Mouse (Mus musculus) brown adipose tissue, adult 24 weeks (tissue): ENCODE measurements at regions not wholly inside any gene's neighbourhood (a gene's known extent, or its start where the extent isn't known, plus 50 kb on each side); places are given as distances from the start of the nearest gene placed in this dataset.

ENCODE experiments used
- H3K27ac ChIP-seq: fragments of 200-500 bp; replicated peaks from 2 replicates; pipeline ENCODE4 v1.5.1; 2012; ENCODE audit warnings: low read depth, mild to moderate bottlenecking, low read length
- H3K4me1 ChIP-seq: fragments of 200-500 bp; 2 replicates; pipeline ENCODE4 v1.6.1; 2012; ENCODE audit warnings: low read length, mixed read lengths; ENCODE audit not compliant: control insufficient read depth, insufficient read depth, insufficient read length
- H3K4me3 ChIP-seq: fragments of 200-500 bp; 2 replicates; pipeline ENCODE4 v1.5.1; 2012; ENCODE audit warnings: low read depth, mild to moderate bottlenecking, low read length, moderate library complexity; ENCODE audit not compliant: insufficient read depth

DNA sequence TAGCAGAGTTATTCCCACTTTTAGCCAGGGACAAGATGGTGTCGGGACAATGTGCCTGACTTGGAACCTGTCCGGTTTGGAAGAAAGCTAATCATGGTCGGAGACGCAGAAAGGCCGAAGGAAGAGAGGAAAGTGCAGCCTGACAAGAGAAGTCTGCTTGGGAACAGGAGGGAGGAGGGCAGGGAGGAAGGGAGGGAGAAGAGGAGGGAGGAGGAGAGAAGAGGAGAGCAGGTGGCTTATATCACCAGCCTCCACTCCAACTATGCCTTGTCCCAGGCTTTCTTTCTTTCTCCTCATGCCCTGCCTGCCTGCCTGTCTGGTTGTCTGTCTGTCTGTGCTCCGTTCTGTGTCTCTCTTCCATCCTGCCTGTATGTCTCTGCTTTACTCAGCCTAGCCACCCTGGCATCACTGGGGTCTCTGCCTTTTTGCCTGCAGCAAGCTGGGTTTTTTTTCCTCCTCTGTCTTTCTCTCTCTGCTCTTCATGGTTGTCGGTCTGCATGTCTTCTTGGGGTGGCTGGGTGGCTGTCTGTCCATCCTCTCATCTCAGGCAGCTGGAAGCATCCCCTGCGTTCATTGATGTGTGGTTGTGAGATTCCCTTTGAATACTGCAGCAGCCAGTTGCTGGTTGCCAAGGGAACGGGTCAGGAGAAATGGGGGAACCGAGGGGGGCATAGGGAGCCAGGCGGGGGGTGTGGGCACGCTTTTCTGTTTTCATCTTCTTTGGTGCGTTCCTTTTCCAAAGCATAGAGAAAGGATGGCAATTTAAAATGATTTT, 133.2 kb downstream of the Tpra1 start:
- Histone ChIP-seq H3K4me3 (no peak overlapping the region), H3K27ac (no peak overlapping the region), H3K4me1 (no peaks in the 10 kb centered on the region)

DNA sequence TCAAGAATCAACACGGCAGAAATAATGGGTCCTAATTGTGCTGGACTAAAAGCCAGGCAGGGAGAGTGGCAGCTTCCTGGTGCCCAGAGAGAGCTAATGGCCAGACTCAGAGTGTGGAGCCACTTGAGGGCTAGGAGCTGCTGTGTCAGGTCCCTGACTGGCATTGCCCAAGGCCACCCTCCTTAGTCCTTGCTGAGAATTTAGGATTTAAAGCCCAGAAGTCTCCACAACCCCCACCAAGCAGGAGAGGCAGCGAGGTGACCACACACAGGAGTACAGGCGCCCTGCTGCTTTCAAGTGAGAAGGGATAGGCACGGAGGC, 133.7 kb downstream of the Tpra1 start:
- Histone ChIP-seq H3K4me1 (no peaks in the 10 kb centered on the region), H3K4me3 (no peak overlapping the region), H3K27ac (no peak overlapping the region)

DNA sequence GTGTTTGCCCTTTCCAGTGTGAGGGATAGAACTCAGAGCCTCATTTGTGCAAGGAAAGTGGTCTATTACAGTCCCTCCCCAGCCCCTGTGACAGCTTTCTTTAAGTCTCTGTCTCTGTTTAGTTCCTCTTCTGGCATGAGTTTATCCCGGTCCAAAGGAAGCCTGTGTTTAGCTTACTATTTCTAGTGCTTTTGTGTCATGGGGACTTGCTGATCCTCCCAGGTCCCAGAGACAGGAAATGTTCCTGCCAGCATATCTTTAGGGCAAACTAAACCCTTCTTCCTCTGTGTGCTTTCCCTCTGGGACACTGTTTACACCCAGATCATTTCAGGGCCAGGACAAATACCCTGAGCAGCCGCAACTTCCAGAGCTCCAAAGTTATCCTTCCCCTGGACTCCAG, 135.3 kb downstream of the Tpra1 start:
- no peaks in the 10 kb centered on the region for H3K4me1 ChIP-seq
- H3K4me3 ChIP-seq = no peak overlapping the region
- H3K27ac ChIP-seq = no peak overlapping the region

DNA sequence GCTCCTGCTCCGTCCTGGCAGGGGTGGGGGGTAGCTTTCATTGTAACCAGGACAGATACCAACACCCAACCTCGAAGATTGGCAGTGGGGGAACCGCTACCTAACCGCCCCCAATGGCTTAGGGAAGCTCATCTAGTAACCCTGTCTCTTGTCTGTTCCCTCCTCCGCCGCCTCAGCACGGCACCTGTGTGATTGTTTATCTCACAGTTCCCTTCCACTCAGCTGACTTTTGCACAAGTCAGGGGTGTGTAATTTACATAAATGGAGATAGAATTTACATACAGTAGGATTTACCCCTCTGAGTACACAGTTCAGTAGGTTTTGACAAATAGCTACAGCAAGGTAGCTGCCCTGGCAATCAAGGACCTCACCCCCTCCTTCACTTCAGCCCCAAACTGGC, 135.8 kb downstream of the Tpra1 start:
- Histone ChIP-seq H3K4me1 (no peaks in the 10 kb centered on the region), H3K27ac (no peak overlapping the region), H3K4me3 (no peak overlapping the region)

DNA sequence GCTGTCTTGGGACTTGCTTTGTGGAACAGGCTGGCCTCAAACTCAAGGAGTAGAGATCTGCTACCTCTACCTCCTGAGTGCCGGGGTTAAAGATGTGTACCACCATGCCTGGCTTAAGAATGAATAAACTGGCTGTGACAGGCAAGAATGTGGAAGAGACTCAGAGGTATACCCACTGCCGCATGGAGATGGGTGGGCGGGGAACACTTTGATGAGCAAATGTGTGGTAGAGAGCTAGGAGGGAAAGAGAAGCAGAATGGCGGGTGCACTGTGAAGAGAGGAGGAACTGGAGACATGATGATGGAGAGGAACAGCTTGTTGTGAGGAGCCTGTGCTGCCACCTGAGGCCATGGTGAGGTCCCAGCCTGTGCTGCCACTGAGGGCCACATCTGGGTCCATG, 138.9 kb downstream of the Tpra1 start:
- Histone ChIP-seq H3K4me3 (no peak overlapping the region), H3K27ac (no peak overlapping the region), H3K4me1 (no peaks in the 10 kb centered on the region; the same call in 1 of the 2 replicates)

DNA sequence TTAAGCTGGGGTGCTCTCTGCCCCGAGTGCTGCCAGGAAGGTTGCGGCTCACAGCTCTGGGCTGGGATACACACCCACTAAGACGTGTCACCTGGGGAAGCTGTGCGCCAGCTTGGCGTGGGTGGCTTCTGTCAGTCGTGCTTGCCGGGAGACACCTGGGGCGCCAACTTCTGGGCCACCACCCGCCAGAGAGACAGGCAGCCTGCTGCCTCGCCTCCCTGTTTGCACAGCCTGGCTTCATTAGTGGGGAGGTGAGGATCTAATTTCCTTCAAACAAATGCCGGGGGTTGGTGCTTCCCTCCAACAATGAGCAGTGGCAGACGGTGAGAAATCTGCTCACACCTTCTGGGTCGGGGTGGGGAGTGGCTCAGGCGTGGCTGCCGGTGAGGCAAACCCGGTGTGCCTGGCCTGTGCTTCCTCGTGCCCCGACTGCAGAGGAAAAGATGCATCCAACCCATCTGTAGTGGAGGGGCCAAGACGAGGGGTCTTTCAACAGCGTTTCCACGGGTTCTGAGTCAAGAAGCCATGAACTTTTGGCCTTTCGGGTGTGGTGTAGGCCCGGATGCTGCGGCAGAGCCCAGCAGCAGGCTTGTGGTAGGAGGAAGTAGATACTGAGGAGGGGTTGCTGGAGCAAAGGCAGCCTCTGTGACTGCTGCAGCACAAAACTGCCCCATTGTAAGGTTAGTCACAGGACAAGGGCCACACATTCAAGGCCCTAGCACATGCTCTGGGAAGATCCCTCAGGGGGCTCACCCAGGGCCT, 140.6 kb downstream of the Tpra1 start:
- H3K4me1 ChIP-seq = no peaks in the 10 kb centered on the region; the same call in 1 of the 2 replicates
- no peak overlapping the region for H3K27ac ChIP-seq
- no peak overlapping the region for H3K4me3 ChIP-seq

DNA sequence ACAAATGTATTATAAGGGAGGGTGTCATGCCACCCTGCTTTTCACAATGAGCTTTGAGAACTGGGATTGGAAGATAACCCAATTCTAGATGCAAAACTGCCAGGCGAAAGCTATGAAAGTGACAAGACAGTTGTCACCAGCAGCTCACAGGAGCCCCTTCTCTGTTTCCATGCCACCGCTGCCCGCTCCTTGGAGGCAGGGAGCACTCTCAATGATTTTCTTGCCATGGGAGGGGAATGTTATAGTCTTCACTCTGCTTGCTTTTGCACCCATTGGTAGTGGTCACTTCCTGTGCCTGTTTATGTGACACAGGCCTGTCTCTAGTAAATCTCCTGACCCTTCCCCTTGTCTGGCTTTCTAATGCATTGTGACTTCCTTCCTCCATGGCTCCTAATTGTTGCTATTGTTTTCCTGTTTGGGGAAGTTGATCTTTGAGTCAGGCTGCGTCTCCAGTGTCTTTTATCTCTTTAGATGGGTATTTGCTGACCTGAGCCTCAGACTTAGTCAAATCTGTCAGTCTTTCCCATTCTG, 143.4 kb downstream of the Tpra1 start:
- Histone ChIP-seq H3K4me3 (no peak overlapping the region), H3K27ac (no peak overlapping the region), H3K4me1 (no peaks in the 10 kb centered on the region; the same call in 1 of the 2 replicates)

DNA sequence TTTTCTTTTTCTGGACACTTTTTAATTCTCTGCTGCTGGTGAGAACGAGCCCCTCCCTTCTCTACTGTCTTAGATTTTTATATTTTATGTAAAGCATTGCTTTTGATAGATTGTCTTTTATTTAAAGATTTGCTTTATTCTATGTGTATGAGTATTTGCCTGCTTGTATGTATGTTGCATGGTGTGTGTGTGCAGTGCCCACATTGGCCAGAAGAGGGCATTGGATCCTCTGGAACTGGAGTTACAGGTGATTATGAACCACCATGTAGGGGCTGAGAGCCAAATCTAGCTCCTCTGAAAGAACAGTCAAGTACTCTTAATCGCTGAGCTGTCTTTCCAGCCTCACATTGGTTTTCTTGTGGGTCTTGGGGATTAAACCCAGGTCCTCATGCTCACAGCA, 144.4 kb downstream of the Tpra1 start:
- H3K4me3 ChIP-seq = no peak overlapping the region
- no peak overlapping the region for H3K27ac ChIP-seq
- H3K4me1 ChIP-seq = no peaks in the 10 kb centered on the region; the same call in 1 of the 2 replicates

DNA sequence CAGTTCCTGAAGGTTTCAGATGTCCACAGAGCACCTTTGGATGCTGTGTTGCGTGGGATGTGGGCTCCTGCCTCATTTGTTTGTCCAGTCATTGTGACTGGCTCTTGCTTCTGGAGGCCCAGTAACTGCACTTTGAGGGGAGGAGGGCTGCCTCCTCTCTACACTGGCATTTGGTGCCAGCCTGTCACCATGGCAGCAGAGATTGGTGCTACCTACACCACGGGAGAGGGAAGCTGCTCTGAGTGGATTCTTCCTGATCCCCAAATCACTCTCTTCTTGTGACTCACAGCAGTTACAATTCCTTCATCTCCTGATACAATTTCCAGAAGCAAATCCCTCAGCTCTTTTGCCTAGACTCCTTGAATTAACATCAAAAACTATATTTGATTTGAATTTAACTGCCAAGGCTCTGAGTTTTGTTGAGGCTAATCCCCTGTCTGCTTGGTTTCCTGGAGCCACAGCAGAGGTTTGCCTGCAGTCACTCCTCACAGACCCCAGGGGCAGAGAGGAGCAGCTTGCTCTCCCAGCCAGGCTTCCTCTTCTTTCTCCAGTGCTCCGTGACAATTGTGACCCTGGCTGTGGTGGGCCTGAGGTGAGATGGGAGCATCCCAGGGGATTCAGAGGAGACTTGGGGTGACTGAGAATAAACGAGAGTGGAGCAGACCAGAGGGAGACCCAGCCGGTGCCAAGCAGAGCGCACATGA, 145.7 kb downstream of the Tpra1 start:
- no peaks in the 10 kb centered on the region; the same call in 1 of the 2 replicates for H3K4me1 ChIP-seq

DNA sequence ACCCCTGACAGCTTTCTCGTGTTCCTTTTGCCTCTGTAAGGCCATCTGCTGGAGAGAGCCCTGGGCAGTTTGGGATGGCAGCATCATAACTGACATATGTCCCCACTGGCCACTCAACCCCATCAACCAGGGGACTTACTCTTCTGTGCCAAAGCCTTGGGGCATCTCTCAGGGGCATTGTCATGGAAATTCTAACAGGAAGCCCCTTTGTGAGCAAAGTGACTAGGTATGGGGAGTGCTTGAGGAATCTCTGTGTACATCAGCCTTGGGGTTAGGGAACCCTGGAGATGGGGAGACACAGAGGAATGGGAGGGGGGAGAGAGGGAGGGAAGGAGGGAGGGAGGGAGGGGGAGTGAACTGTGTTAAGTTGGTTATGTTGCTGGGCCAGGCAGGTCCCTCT, 147.2 kb downstream of the Tpra1 start:
- no peak overlapping the region for H3K4me3 ChIP-seq
- no peak overlapping the region for H3K27ac ChIP-seq
- H3K4me1 ChIP-seq = no peaks in the 10 kb centered on the region; the same call in 1 of the 2 replicates

More for the DNA sequence above, 145.7 kb downstream of the Tpra1 start:
- Histone ChIP-seq H3K27ac (no peak overlapping the region), H3K4me3 (no peak overlapping the region)

DNA sequence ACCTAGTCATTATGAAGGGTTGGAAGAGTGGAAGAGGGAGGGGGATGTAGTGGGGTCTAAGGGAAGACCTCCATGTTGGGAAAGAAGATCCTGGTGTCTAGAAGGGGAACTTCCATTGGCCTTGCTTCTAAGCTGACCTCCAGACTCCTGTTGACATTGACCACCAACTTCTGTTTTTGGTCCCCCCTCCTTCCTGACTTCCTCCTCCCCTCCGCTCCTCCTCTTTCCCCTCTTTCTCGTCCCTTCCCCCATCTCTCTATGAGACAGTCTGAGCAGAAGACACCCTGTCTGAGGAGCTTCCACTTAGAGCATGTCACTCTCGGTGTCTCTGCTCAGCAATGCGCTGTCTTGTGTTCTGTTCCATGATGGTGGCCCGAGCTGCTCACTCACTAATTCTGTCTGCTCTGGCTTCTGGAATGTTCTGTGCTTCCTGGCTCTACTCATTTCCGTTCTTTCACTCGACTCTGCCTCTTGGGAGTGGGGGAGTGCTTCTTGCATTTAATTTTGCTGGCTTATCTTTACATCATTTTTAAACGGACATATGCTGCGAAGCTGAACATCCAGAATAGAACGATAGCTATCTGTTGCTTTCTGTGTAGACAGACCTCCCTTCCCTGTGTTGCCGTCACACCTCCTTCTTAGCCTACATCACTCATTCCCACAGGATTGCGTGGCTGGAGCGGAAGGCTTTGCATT, 148.7 kb downstream of the Tpra1 start:
- H3K27ac ChIP-seq = no peak overlapping the region

DNA sequence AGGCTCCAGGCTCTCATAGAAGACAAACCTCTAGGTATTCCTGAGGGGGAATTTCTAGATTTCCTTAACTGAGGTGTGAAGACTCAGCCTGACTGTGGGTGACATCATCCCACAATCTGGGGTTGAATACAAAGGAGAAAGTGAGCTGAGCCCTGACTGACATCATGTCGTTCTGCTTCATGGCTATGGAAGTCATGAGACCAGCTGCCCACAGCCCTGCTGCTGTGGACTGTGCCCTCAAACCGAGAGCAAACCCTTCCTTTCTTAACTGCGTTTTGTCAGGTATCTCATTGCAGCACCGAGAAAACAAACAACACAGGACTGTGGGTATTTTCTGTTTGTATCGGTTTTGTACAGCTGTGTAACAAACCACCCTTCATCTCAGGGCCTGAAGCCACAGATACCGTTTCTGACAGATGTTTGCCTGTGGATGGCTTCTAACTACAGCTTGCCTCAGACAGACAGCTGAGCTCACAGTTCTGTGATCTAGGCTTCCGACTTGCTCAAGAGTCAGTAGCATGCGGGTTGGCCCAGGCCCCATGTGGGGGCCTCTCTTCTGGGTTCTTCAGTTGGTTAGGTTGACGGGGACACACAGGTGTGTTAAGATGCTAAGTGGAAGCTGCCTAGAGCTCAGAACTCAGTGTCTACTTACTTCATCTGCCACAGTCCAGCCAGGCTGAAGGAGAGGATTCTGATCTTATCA, 150.9 kb downstream of the Tpra1 start:
- no peak overlapping the region for H3K27ac ChIP-seq
- no peak overlapping the region for H3K4me3 ChIP-seq
- no peaks in the 10 kb centered on the region for H3K4me1 ChIP-seq

More for the DNA sequence above, 148.7 kb downstream of the Tpra1 start:
- H3K4me3 ChIP-seq = no peak overlapping the region
- H3K4me1 ChIP-seq = no peaks in the 10 kb centered on the region

DNA sequence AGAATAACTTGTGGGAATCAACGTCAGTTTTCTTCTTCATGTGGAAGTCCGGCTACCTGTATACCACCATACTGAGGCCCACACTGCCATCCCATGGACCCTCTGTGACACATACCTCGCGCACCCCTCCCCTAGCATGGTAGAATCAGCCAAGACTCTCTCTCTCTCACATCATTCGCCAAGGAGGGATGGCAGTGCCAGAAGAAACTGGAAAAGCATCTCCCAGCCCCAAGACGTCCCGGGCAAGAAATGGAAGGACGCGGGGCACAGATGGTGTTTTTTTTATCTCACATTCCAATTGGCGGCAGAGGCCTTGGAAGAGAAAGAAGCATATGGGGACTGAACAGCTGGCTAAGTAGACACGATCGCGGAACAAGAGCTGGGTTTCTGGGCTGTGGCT, 152.0 kb downstream of the Tpra1 start:
- no peak overlapping the region for H3K4me3 ChIP-seq
- H3K4me1 ChIP-seq = no peaks in the 10 kb centered on the region
- no peak overlapping the region for H3K27ac ChIP-seq

DNA sequence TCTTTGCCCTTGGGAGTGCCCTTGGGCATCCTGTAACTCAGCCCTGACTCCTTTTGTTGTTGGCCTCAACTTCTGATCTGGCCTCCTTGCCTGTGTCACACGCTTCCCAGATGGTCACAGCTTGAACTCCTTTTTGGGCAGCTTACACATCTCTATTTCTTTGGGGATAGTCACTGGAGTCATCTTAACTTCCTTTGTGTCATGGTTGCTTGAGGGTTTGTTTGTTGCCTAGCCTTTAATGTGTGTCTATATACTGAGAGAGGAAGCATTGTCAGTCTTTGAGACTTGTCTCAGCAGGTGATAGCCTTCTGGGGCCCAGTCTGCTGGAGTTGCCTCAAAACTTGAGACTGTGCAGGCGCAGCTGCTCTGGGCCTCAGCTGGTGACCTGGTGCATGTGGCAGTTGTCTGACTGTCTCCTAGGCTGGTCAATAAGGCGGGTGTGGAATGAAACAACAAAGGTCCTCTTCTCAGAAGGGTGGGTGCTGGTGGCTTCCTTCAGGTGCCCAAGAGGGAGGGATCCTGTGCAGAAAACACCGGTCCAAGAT, 157.5 kb downstream of the Tpra1 start:
- H3K4me3 ChIP-seq = no peak overlapping the region
- H3K4me1 ChIP-seq = no peaks in the 10 kb centered on the region
- no peak overlapping the region for H3K27ac ChIP-seq
